In genomic region chr11:116437541-116437940, GRCm38 (mm10) we compare ENCODE assay signal across 12 mouse cellular contexts. TPM values are rescaled to one million over a fixed set of nuclear protein-coding genes. Genes with fewer than 3 reads are reported as not detected.
DNase-seq lines count a peak whose midpoint lies in the region; ATAC-seq and TF ChIP-seq lines count a peak whose summit lies in the region.
"Had no signal": no experiment of that assay in that cellular context is flagged by ENCODE, and none has a peak within 500 bp of the region (broad histone marks: within the 10 kb centered on the region; RNA-seq: fewer than 3 reads in every experiment).

No protein-coding gene starts in this region.

- H3K4me3 ChIP-seq in hindbrain, embryonic 10.5 days, result 0 out of 2 replicates have a peak overlapping the region, but pooled peaks have one; percentile 99
- H3K4me3 ChIP-seq in hindbrain, postnatal 0 days (ENCODE audit: low read length), result no peak overlapping the region
- H3K4me3 ChIP-seq in ES-E14 (ENCODE audit: insufficient read depth in 1 of 2, low read depth in 1 of 2, low read length in 2 of 2, poor library complexity in 1 of 2, severe bottlenecking in 1 of 2), result peak overlapping the region; percentile 13 to 78; a peak in 3 of 4 replicates
- no peak overlapping the region for H3K4me3 ChIP-seq in liver, embryonic 13.5 days (replicated peaks)
- H3K4me3 ChIP-seq: embryonic facial prominence, embryonic 12.5 days had no signal

- H3K4me1 ChIP-seq in hindbrain, embryonic 10.5 days (replicated peaks), result peaks cover 49% of the 10 kb centered on the region
- H3K4me1 ChIP-seq in hindbrain, postnatal 0 days (ENCODE audit: insufficient read depth, low read length), result peaks cover 17% of the 10 kb centered on the region; the same call in 1 of the 2 replicates
- peaks cover 5 to 29% of the 10 kb centered on the region in 2 experiments for H3K4me1 ChIP-seq in ES-E14 (ENCODE audit: control insufficient read depth in 2 of 2, insufficient read depth in 2 of 2, low read length in 2 of 2, poor library complexity in 1 of 2)
- peaks cover 62% of the 10 kb centered on the region for H3K4me1 ChIP-seq in liver, embryonic 13.5 days (replicated peaks)

- no peak for ATAC-seq in hindbrain, postnatal 0 days
- ATAC-seq in liver, embryonic 13.5 days (ENCODE audit: low read depth), result no peak
- ATAC-seq: Patski had no signal

- 89% methylated on average over 11 of the region's 11 CpGs for WGBS in hindbrain, embryonic 10.5 days
- 78% methylated on average over 11 of the region's 11 CpGs for WGBS in hindbrain, postnatal 0 days
- 87% methylated on average over 11 of the region's 11 CpGs for WGBS in liver, embryonic 13.5 days (ENCODE audit: insufficient replicate concordance)

- H3K36me3 ChIP-seq in hindbrain, embryonic 10.5 days, result peaks cover 54% of the 10 kb centered on the region
- H3K36me3 ChIP-seq in hindbrain, postnatal 0 days (ENCODE audit: insufficient read depth, low read length), result peaks cover 8% of the 10 kb centered on the region; the same call in 1 of the 2 replicates
- H3K36me3 ChIP-seq in ES-E14 (ENCODE audit: control insufficient read depth, insufficient read depth, low read length, poor library complexity, severe bottlenecking), result peaks cover 37% of the 10 kb centered on the region
- H3K36me3 ChIP-seq in liver, embryonic 13.5 days, result peaks cover 44% of the 10 kb centered on the region

- no peak for DNase-seq in hindbrain, embryonic 10.5 days (ENCODE audit: low spot score)
- no peak for DNase-seq in hindbrain, postnatal 0 days (ENCODE audit: low spot score)
- no peak for DNase-seq in ES-E14 (ENCODE audit: low read depth, low spot score)
- peak; percentile 45 for DNase-seq in gastrocnemius, postnatal 25 days
- no peak for DNase-seq in liver, embryonic 13.5 days
- no peak for DNase-seq in left cerebral cortex, adult 18-20 months (ENCODE audit: low spot score in 2 of 2)
- DNase-seq in cerebellum, postnatal 14 days, result no peak
- DNase-seq in lung, postnatal 10 days, result no peak

- no peak overlapping the region; the same call in 1 of the 2 replicates for H3K9ac ChIP-seq in hindbrain, postnatal 0 days (replicated peaks; ENCODE audit: low read length)
- H3K9ac ChIP-seq in ES-E14 (ENCODE audit: insufficient read depth, low read depth, low read length, poor library complexity, severe bottlenecking), result peak overlapping the region; percentile 84
- no peak overlapping the region for H3K9ac ChIP-seq in liver, embryonic 13.5 days

- no peaks in the 10 kb centered on the region for H3K9me3 ChIP-seq in hindbrain, embryonic 10.5 days
- H3K9me3 ChIP-seq in hindbrain, postnatal 0 days (ENCODE audit: low read length), result no peaks in the 10 kb centered on the region
- H3K9me3 ChIP-seq in ES-E14 (ENCODE audit: control insufficient read depth, insufficient read depth, low read depth, low read length), result no peaks in the 10 kb centered on the region
- H3K9me3 ChIP-seq in liver, embryonic 13.5 days (replicated peaks), result no peaks in the 10 kb centered on the region
- H3K9me3 ChIP-seq: embryonic facial prominence, embryonic 12.5 days had no signal

- peak overlapping the region; percentile 73; the same call in 1 of the 2 replicates for H3K27ac ChIP-seq in hindbrain, embryonic 10.5 days
- H3K27ac ChIP-seq in hindbrain, postnatal 0 days, result no peak overlapping the region
- peak overlapping the region; percentile 71 for H3K27ac ChIP-seq in ES-E14 (ENCODE audit: insufficient read depth, low read depth, low read length, poor library complexity, severe bottlenecking)
- peak overlapping the region; percentile 53; the same call in 1 of the 2 replicates for H3K27ac ChIP-seq in liver, embryonic 13.5 days

- no peaks in the 10 kb centered on the region; the same call in 1 of the 2 replicates for H3K27me3 ChIP-seq in hindbrain, embryonic 10.5 days (ENCODE audit: insufficient read depth, poor library complexity, severe bottlenecking)
- no peaks in the 10 kb centered on the region for H3K27me3 ChIP-seq in hindbrain, postnatal 0 days (ENCODE audit: insufficient read depth, low read length)
- no peaks in the 10 kb centered on the region for H3K27me3 ChIP-seq in liver, embryonic 13.5 days
- H3K27me3 ChIP-seq: embryonic facial prominence, embryonic 12.5 days; Patski had no signal

- H3K4me2 ChIP-seq in hindbrain, postnatal 0 days (ENCODE audit: low read depth, low read length), result no peak overlapping the region
- H3K4me2 ChIP-seq in liver, embryonic 13.5 days, result peak overlapping the region; percentile 76

- in situ Hi-C loops in ES-E14 (cut with MboI; ENCODE audit: low sequenced_read_pairs in 2 of 2, unreplicated experiment in 2 of 2), result no loop called here

- no peak for TF ChIP-seq CTCF in hindbrain, postnatal 0 days (IDR thresholded peaks at IDR 0.05; ENCODE audit: low read depth)

TF ChIP-seq in ES-E14, 5 proteins besides CTCF, POLR2A, EP300 and RAD21:
- TF ChIP-seq HCFC1 (IDR thresholded peaks at IDR 0.05; ENCODE audit: borderline replicate concordance, insufficient read depth, low read length) (no peak), MAFK (IDR thresholded peaks at IDR 0.05; ENCODE audit: insufficient read depth, low read depth, low read length) (no peak), CHD2 (IDR thresholded peaks at IDR 0.05; ENCODE audit: low read depth, low read length) (no peak), ZC3H11A (IDR thresholded peaks at IDR 0.05; ENCODE audit: borderline replicate concordance, low read depth, low read length) (no peak), ZNF384 (IDR thresholded peaks at IDR 0.05; ENCODE audit: low read depth, low read length) (no peak)

RNA-seq across cellular contexts. Expression of gene Ubald2, which starts 3.6 kb away (rescaled TPM):
- 45.8 and 84.5 TPM in 2 replicates for polyA plus RNA-seq in hindbrain, embryonic 10.5 days (2016; fragmentation: Nextera tagmentation; extraction: Ambion mirVana)
- total RNA-seq in hindbrain, postnatal 0 days (2014; rRNA removed), result 67.9 and 102 TPM in 2 replicates
- 39.3 and 41.7 TPM in 2 replicates for polyA plus RNA-seq in hindbrain, postnatal 0 days (2015; fragmentation: Nextera tagmentation; extraction: Ambion mirVana)
- 106 and 117 TPM in 2 replicates for total RNA-seq in ES-E14 (2012; rRNA removed)
- total RNA-seq in gastrocnemius, postnatal 25 days (2021), result 10 to 100 TPM; 35.9 to 40.4 TPM
- 28.2 and 33.0 TPM in 2 replicates for polyA plus RNA-seq in liver, embryonic 13.5 days (2015; fragmentation: Nextera tagmentation; extraction: Ambion mirVana)
- 10 to 100 TPM; 27.5 to 32.6 TPM for total RNA-seq in left cerebral cortex, adult 18-20 months (2021)

RNA-seq across cellular contexts. Expression of gene Rnf157, which starts 24.7 kb away (rescaled TPM):
- 9.5 and 16.9 TPM in 2 replicates for polyA plus RNA-seq in hindbrain, embryonic 10.5 days (2016; fragmentation: Nextera tagmentation; extraction: Ambion mirVana)
- total RNA-seq in hindbrain, postnatal 0 days (2014; rRNA removed), result 108 and 117 TPM in 2 replicates
- 53.0 and 60.5 TPM in 2 replicates for polyA plus RNA-seq in hindbrain, postnatal 0 days (2015; fragmentation: Nextera tagmentation; extraction: Ambion mirVana)
- total RNA-seq in ES-E14 (2012; rRNA removed), result 3.7 and 6.1 TPM in 2 replicates
- total RNA-seq in gastrocnemius, postnatal 25 days (2021), result 10 to 100 TPM; 21.8 to 31.4 TPM
- polyA plus RNA-seq in liver, embryonic 13.5 days (2015; fragmentation: Nextera tagmentation; extraction: Ambion mirVana), result 1.1 and 1.4 TPM in 2 replicates
- 100 to 1,000 TPM; 256 to 274 TPM for total RNA-seq in left cerebral cortex, adult 18-20 months (2021)

RNA-seq across cellular contexts. Expression of gene Qrich2, which starts 28.5 kb away (rescaled TPM):
- 0.16 and 0.20 TPM in 2 replicates for polyA plus RNA-seq in hindbrain, embryonic 10.5 days (2016; fragmentation: Nextera tagmentation; extraction: Ambion mirVana)
- not detected in 2 replicates for total RNA-seq in hindbrain, postnatal 0 days (2014; rRNA removed)
- 0.30 and 0.31 TPM in 2 replicates for polyA plus RNA-seq in hindbrain, postnatal 0 days (2015; fragmentation: Nextera tagmentation; extraction: Ambion mirVana)
- 0.22 and 0.37 TPM in 2 replicates for total RNA-seq in ES-E14 (2012; rRNA removed)
- not detected for total RNA-seq in gastrocnemius, postnatal 25 days (2021)
- not detected in 2 replicates for polyA plus RNA-seq in liver, embryonic 13.5 days (2015; fragmentation: Nextera tagmentation; extraction: Ambion mirVana)
- under 1 TPM in 1 of 2 experiments, not detected in 1; 0.05 TPM for total RNA-seq in left cerebral cortex, adult 18-20 months (2021)
- total RNA-seq: granulocyte monocyte progenitor cell, adult 5-6 weeks; megakaryocyte progenitor cell, adult 5-6 weeks had no signal

RNA-seq across cellular contexts. Expression of gene Prpsap1, which starts 56.5 kb away (rescaled TPM):
- polyA plus RNA-seq in hindbrain, embryonic 10.5 days (2016; fragmentation: Nextera tagmentation; extraction: Ambion mirVana), result 210 and 236 TPM in 2 replicates
- total RNA-seq in hindbrain, postnatal 0 days (2014; rRNA removed), result 99.7 and 105 TPM in 2 replicates
- polyA plus RNA-seq in hindbrain, postnatal 0 days (2015; fragmentation: Nextera tagmentation; extraction: Ambion mirVana), result 148 and 150 TPM in 2 replicates
- 100 and 121 TPM in 2 replicates for total RNA-seq in ES-E14 (2012; rRNA removed)
- 10 to 100 TPM; 17.0 to 18.9 TPM for total RNA-seq in gastrocnemius, postnatal 25 days (2021)
- 59.3 and 62.7 TPM in 2 replicates for polyA plus RNA-seq in liver, embryonic 13.5 days (2015; fragmentation: Nextera tagmentation; extraction: Ambion mirVana)
- 10 to 100 TPM; 82.7 to 89.4 TPM for total RNA-seq in left cerebral cortex, adult 18-20 months (2021)

Comparison
In these comparisons a context has a peak if more than half of its experiments do, and no peak if none do; other contexts are left out.
1. H3K4me3 ChIP-seq: peak in hindbrain, embryonic 10.5 days (single experiment) and ES-E14 (2 of 2); none in hindbrain, postnatal 0 days (single experiment) and liver, embryonic 13.5 days (single experiment).